Mouse (Mus musculus): ENCODE results near the gene Zfp280c.

Gene Zfp280c

GRCm38 (mm10) chrX:48594099-48594760 lies at the start of gene Zfp280c:
TSS of gene Zfp280c (minus strand) at chrX:48594504.
- DNase-seq (ENCODE audit: low spot score) = peak; percentile 33

- no peak for DNase-seq (ENCODE audit: low spot score)
Measured at GRCm38 (mm10) chrX:48637032-48637431, 42.7 kb upstream of the Zfp280c start.

GRCm38 (mm10) chrX:48624054-48624420 lies 29.7 kb upstream of the Zfp280c start:
- no peak for DNase-seq (ENCODE audit: low spot score)

- DNase-seq (ENCODE audit: low spot score) = peak; percentile 81
Measured at GRCm38 (mm10) chrX:48623379-48624053, 29.2 kb upstream of the Zfp280c start, which contains the start of gene Slc25a14. TSS of gene Slc25a14 (plus strand) at chrX:48623413.

- no peak for DNase-seq (ENCODE audit: low spot score)
Measured at GRCm38 (mm10) chrX:48623049-48623378, 28.7 kb upstream of the Zfp280c start.

GRCm38 (mm10) chrX:48604872-48605271 lies 10.6 kb upstream of the Zfp280c start:
- DNase-seq (ENCODE audit: low spot score) = no peak

GRCm38 (mm10) chrX:48596906-48597305 lies 2.6 kb upstream of the Zfp280c start:
- DNase-seq (ENCODE audit: low spot score) = no peak

- peak; percentile 32 for DNase-seq (ENCODE audit: low spot score)
Measured at GRCm38 (mm10) chrX:48596053-48596452, 1.7 kb upstream of the Zfp280c start.

GRCm38 (mm10) chrX:48593721-48594098 lies 594 bp downstream of the Zfp280c start:
- no peak for DNase-seq (ENCODE audit: low spot score)

- DNase-seq (ENCODE audit: low spot score) = no peak
Measured at GRCm38 (mm10) chrX:48583332-48583731, 11.0 kb downstream of the Zfp280c start.

- peak; percentile 45 for DNase-seq (ENCODE audit: low spot score)
Measured at GRCm38 (mm10) chrX:48532175-48532574, 62.1 kb downstream of the Zfp280c start.

- no peak for DNase-seq (ENCODE audit: low spot score)
Measured at GRCm38 (mm10) chrX:48526435-48526834, 67.9 kb downstream of the Zfp280c start.

GRCm38 (mm10) chrX:48525866-48526265 lies 68.4 kb downstream of the Zfp280c start:
- no peak for DNase-seq (ENCODE audit: low spot score)

GRCm38 (mm10) chrX:48525332-48525731 lies 69.0 kb downstream of the Zfp280c start:
- no peak for DNase-seq (ENCODE audit: low spot score)

- no peak for DNase-seq (ENCODE audit: low spot score)
Measured at GRCm38 (mm10) chrX:48523512-48523911, 70.8 kb downstream of the Zfp280c start.

- no peak for DNase-seq (ENCODE audit: low spot score)
Measured at GRCm38 (mm10) chrX:48521651-48522050, 72.7 kb downstream of the Zfp280c start.

GRCm38 (mm10) chrX:48519549-48520085 lies 74.7 kb downstream of the Zfp280c start:
- no peak for DNase-seq (ENCODE audit: low spot score)

- peak; percentile 5 for DNase-seq (ENCODE audit: low spot score)
Measured at GRCm38 (mm10) chrX:48518808-48519548, 75.3 kb downstream of the Zfp280c start, which contains the start of gene Rab33a. TSS of gene Rab33a (plus strand) at chrX:48519285.

GRCm38 (mm10) chrX:48518211-48518807 lies 76.0 kb downstream of the Zfp280c start:
- DNase-seq (ENCODE audit: low spot score) = peak; percentile 8

GRCm38 (mm10) chrX:48513824-48514223 lies 80.5 kb downstream of the Zfp280c start:
- peak; percentile 7 for DNase-seq (ENCODE audit: low spot score)

GRCm38 (mm10) chrX:48513166-48513807 lies 81.0 kb downstream of the Zfp280c start, which contains the start of gene Aifm1:
TSS of gene Aifm1 (minus strand) at chrX:48513563.
- peak; percentile 94 for DNase-seq (ENCODE audit: low spot score)

- no peak for DNase-seq (ENCODE audit: low spot score)
Measured at GRCm38 (mm10) chrX:48493763-48494162, 100.5 kb downstream of the Zfp280c start.
